Mouse (Mus musculus) adrenal gland, adult 10 weeks (tissue): ENCODE measurements around the gene Armc7. TPM values are rescaled to one million over a fixed set of nuclear protein-coding genes. Genes with fewer than 3 reads are reported as not detected.

Experiments
- polyA plus RNA-seq: library from polyadenylated mRNA; stranded (reverse); fragments of 350-450 nt; fragmentation: Illumina TruSeq; extraction: RNeasy Lipid Tissue Mini Kit (QIAGEN cat#74804); gene quantifications from one replicate; pipeline ENCODE4 v1.2.3, GENCODE M21; 2014; ENCODE audit warnings: low read depth, low replicate concordance

The Armc7 gene
- 0.82 TPM for polyA plus RNA-seq

GRCm38 (mm10) chr11:115475025-115475757, at the start of gene Armc7:
Gene Armc7, plus strand, starts transcription at chr11:115475667.

DNA sequence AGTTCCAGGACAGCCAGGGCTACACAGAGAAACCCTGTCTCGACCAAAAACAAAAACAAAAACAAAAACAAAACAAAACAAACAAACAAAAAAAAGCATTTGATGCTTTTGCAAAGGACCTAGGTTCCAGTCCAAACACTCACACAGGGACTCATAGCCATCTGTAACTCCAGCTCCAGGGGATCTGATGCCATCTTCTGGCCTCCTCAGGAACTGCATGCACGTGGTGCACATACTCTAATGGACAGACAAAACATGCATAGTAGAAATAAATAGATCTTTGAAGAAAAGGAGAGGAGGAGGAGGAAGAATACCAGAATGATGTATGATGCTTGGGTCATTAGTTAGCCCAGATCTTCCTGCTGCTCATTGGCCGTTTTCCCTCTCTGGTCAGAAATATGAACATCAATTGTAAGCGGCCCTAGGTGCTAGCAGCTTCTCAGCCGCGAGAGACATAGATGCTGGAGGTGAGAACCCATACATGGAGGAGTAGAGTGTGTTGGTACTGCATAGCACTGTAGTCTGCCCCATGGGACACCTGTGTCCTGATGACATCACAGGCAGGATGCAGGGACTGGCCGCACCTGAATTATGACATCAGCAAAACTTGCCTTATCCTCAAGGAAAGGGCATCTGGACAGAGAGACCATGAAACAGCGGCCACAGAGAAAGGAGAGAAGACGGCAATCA, 35.4 kb upstream of the Armc7 start, which contains the start of gene Trim80:
Gene Trim80, plus strand, starts transcription at position 640 of the 690 bp plus-strand sequence.

GRCm38 (mm10) chr11:115462243-115462891, 13.1 kb upstream of the Armc7 start, which contains the start of gene Slc16a5:
Gene Slc16a5, plus strand, starts transcription at chr11:115462474.

GRCm38 (mm10) chr11:115491356-115492083, 16.1 kb downstream of the Armc7 start, which contains the start of gene Nt5c:
Gene Nt5c, minus strand, starts transcription at chr11:115491862.

DNA sequence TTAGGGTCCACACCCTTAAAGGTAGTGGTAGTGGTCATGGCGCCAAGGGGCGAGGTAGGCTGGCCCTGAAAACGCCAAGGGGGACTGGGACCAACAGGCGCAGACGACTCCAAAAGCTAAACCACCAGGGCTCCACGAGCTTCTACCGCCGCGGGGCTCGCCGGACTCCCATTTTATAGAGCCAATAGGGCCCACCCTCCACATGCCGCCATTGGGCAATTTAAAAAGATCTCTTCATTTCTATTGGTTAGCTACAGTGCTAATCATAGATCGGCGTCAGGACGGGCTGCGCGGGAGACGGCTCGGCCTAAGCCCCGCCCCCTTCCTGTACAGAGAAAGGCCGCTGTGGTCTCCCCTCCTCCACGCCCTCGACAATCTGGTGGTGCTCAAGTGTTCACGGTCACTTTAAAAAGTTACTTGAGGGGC, 38.8 kb downstream of the Armc7 start, which contains the start of gene Jpt1:
Gene Jpt1, minus strand, starts transcription at position 150 of the 426 bp plus-strand sequence.

GRCm38 (mm10) chr11:115536038-115536681, 60.7 kb downstream of the Armc7 start, which contains the start of gene Sumo2:
Gene Sumo2, minus strand, starts transcription at chr11:115536276.

Other genes with a start within 250 kb of the Armc7 start
- gene Grin2c, start 208.4 kb upstream of the Armc7 start, polyA plus RNA-seq: not detected
- gene Fdxr, start 198.6 kb upstream of the Armc7 start, polyA plus RNA-seq: 73.6 TPM
- gene Fads6, start 178.0 kb upstream of the Armc7 start, polyA plus RNA-seq: 35.8 TPM
- not detected for gene Otop2, start 168.5 kb upstream of the Armc7 start, polyA plus RNA-seq
- gene Ush1g, start 153.6 kb upstream of the Armc7 start, polyA plus RNA-seq: not detected
- gene Otop3, start 140.9 kb upstream of the Armc7 start, polyA plus RNA-seq: not detected
- gene Hid1, start 107.9 kb upstream of the Armc7 start, polyA plus RNA-seq: 6.2 TPM
- gene Cdr2l, start 93.8 kb upstream of the Armc7 start, polyA plus RNA-seq: 4.8 TPM
- 17.7 TPM for gene Mrpl58, start 71.9 kb upstream of the Armc7 start, polyA plus RNA-seq
- gene Atp5h, start 55.7 kb upstream of the Armc7 start, polyA plus RNA-seq: 611 TPM
- gene Kctd2, start 55.5 kb upstream of the Armc7 start, polyA plus RNA-seq: 64.0 TPM
- gene Trim80, start 35.1 kb upstream of the Armc7 start, polyA plus RNA-seq: not detected
- gene Slc16a5, start 13.2 kb upstream of the Armc7 start, polyA plus RNA-seq: not detected
- 4.6 TPM for gene Nt5c, start 16.2 kb downstream of the Armc7 start, polyA plus RNA-seq
- gene Jpt1, start 38.7 kb downstream of the Armc7 start, polyA plus RNA-seq: 14.9 TPM
- gene Sumo2, start 60.6 kb downstream of the Armc7 start, polyA plus RNA-seq: 1,647 TPM
- 42.1 TPM for gene Nup85, start 88.8 kb downstream of the Armc7 start, polyA plus RNA-seq
- 8.8 TPM for gene Mrps7, start 128.3 kb downstream of the Armc7 start, polyA plus RNA-seq
- gene Gga3, start 128.4 kb downstream of the Armc7 start, polyA plus RNA-seq: 3.3 TPM
- 54.5 TPM for gene Mif4gd, start 137.3 kb downstream of the Armc7 start, polyA plus RNA-seq
- gene Slc25a19, start 152.6 kb downstream of the Armc7 start, polyA plus RNA-seq: 6.1 TPM
- 160 TPM for gene Grb2, start 232.9 kb downstream of the Armc7 start, polyA plus RNA-seq